Mouse (Mus musculus) thymus, postnatal 4 days (tissue): ENCODE data around the gene Rnase4.
A peak's percentile ranks its signal among the peaks of the same experiment; 100 is the strongest.

Experiments used
- DNase-seq: peaks from one replicate; pipeline ENCODE4 v3.0.0; 2021

The Rnase4 gene

GRCm38 (mm10) chr14:51090921-51091900, at the start of gene Rnase4, which contains the start of gene Ang:
Rnase4 (plus strand) TSS chr14:51091077.
Ang (plus strand) TSS chr14:51091150.
- DNase-seq: peak; percentile 54

- DNase-seq: no peak
These were observed 49.1 kb upstream of the Rnase4 start, which contains the start of gene Rnase9 for GRCm38 (mm10) chr14:51041769-51042168. Rnase9 (minus strand) TSS chr14:51041869.

DNA sequence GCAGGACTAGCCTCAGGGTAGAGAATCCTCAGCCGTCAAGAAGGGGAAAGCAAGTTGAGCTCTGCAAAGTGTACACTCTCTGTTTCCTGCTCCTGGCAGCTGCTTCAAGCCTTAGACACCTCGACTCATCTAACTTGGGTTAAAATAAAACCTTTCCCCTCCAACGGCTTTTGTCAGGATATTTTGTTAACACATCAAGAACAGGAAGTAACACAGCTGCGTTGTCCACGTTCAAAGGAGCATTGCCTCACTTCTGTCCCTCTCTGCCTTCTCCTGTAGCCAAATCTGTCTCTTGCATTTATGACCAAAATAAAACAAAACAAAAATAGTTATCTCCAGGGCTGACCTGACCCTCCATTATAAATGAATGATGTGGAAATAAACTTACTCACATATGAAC, 43.0 kb upstream of the Rnase4 start:
- DNase-seq: no peak

DNA sequence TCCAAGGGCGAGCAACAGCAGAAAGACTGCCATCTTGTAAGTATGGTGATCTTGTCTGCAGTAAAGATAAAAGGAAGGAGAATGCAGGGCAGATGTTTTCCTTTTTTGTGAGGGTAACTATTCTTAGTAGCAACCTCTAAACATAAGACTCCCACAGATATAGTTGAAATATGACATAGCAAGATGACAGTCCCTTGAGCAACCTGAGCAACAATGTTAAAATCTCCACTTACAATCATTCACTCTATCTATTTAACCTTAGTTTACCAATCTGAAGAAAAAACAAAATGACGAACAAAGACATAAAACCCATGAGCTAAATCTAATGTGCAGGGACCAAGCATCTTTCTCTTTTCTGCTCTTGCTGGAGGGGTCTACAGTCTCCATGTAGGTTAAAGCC, 40.8 kb upstream of the Rnase4 start, which contains the start of gene Rnase11:
Rnase11 (minus strand) TSS at position 101 of the 400 bp plus-strand sequence.
- no peak for DNase-seq

DNA sequence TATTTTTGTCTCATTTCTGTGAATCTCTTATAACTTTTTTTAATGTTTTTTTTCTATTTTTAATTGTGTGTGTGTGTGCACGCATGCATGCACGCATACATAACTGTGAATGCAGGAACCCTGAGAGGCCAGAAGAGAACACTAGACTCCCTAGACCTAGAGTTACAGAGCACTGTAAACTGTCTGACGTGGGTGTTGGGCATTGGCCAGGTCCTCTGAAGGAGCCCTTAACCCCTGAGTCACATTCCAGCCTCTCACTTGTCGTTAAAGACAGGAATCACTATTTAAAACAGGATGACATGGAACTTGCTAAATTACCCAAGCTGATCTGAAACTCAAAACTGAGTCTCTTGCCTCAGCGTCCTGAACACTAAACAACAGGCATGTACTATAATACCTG, 38.9 kb upstream of the Rnase4 start:
- no peak for DNase-seq

DNA sequence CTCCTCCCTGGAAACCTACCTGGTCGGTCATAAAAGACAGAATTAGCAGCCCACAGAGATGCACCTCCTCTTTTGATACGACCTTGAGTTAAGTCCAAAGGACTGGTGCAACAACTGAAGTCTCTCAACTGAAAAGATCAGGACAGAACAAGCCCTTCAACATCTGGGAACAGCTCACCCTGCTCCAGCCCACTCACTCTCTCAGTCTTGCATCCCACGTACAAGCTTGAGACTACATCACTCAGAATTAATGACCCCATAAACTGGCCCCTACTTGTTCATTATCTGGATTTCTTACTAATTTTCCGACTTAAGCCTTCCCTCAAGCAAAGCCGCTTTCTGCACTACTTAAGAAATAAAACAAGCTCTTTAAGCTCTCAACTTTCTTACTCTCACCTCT, 37.7 kb upstream of the Rnase4 start:
- DNase-seq: no peak

DNA sequence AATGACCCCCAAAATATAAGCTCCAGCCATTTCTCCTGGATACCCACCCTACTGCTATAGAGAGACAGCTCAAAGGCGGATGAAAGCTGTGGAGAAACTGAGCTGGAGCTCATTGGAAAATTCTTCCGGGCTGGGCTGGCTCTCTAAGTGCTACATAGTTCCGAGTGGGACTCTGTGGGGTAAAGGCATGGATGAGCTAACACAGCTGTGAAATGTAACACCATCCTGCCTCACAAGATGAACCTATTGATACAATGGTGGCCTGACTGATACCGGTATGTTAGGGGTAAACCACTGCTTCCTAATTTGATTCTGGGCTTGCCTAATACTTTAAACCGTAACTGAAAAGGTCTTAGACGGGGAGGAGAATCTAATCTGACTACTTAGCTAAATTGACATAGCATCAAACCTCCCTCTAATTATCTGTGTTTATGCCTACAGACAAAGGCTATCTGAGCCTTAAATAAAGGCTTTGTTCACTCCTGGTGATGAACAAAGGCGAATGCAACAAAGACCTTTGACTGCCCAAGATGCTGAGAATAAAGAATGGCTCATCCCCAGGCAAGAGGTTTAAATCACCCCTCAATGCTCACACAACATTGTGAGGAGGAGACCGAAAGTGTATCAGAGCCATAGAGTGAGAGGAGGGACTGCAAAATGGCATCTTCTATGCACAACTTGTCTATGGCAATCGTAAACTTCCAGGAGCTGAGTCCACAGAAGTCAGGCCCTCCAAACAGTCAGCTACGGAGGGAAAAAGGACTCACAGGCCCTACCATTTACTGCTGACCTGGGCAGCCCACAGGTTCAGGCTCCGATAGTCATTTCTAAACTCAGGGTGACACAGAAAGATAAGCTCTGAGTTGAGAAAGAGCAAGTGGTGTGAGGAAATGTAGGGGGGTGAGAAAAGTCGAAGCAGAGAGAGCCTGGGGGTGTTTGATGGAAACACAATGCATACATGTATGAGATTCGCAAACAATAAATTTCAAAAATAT, 36.3 kb upstream of the Rnase4 start:
- no peak for DNase-seq

- DNase-seq: no peak
These were observed 33.5 kb upstream of the Rnase4 start, which contains the start of gene Rnase12 for GRCm38 (mm10) chr14:51057401-51057831. Rnase12 (minus strand) TSS chr14:51057661.

- DNase-seq: no peak
These were observed 30.1 kb upstream of the Rnase4 start for GRCm38 (mm10) chr14:51060761-51061160.

- DNase-seq: no peak
These were observed 21.9 kb upstream of the Rnase4 start for GRCm38 (mm10) chr14:51068956-51069355.

GRCm38 (mm10) chr14:51069617-51070016, 21.3 kb upstream of the Rnase4 start:
- DNase-seq: peak; percentile 80

- no peak for DNase-seq
These were observed 16.5 kb upstream of the Rnase4 start, which contains the start of gene Olfr750 for GRCm38 (mm10) chr14:51074335-51074734. Olfr750 (minus strand) TSS chr14:51074435.

DNA sequence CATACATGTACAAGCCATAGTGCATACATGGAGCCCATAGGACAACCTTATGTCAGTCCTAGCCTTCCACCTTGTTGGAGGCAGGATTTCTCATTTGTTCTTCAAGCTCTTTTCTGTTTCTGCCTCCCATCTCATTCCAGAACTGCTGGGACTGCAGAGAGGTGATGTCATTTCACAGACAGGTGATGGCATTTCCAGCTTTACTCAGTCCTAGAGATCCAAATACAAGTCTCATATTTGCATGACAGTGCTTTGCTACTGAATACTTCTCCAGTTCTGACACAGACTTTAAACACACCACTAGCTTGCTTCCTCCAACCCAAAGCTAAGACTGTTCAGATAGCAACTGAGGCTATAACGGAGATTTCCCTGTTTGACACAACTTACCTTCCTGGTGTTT, 11.7 kb upstream of the Rnase4 start:
- no peak for DNase-seq

GRCm38 (mm10) chr14:51081035-51081434, 9.8 kb upstream of the Rnase4 start:
- DNase-seq: no peak

DNA sequence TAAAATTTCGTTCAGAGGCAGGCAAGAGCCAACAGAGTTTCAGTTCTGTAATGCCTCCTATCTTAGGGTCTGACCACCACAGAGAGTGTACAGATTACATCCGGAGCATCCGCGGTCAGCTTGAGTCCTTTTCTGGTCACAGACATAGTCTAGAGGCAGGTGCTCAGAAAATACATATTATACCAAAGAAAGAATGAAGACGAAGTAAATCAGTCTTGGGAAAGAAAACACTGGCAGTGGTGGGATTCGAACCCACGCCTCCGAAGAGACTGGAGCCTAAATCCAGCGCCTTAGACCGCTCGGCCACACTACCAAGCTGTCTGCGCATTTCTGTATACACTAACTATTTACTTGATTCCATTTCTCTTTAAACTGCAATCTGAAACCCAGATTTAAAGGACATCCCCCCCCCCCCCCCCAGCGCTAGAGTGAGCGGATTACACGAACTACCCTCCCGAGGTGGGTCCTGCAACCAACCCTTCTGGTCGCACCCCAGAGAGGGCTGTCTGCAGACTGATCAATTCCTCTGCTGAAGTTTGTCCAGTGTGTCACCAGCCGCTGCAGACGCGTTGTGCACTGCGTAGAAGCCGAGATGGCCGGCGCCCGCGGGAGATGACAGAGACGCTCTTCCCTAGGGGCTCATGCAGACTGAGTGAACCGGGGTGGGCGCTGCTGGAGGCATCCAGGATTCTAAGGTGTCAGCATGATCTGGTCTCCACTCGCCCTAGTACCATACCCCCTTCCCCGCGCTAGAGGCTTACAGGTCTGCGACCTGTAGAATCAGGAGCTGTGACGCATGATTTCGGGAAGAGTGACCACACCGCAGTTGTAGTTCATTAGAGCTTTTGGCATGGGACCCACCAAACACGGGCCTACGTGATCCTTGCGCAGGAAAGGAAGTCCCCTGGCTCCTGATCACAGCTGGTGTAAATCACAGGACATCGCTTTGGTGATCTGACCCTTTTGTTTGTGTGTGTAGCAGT, 8.0 kb upstream of the Rnase4 start:
- peak; percentile 81 for DNase-seq

GRCm38 (mm10) chr14:51083805-51084204, 7.1 kb upstream of the Rnase4 start:
- no peak for DNase-seq

GRCm38 (mm10) chr14:51085086-51085485, 5.8 kb upstream of the Rnase4 start:
- DNase-seq: no peak

GRCm38 (mm10) chr14:51085911-51086310, 5.0 kb upstream of the Rnase4 start:
- DNase-seq: no peak

GRCm38 (mm10) chr14:51087762-51088161, 3.1 kb upstream of the Rnase4 start:
- DNase-seq: no peak

DNA sequence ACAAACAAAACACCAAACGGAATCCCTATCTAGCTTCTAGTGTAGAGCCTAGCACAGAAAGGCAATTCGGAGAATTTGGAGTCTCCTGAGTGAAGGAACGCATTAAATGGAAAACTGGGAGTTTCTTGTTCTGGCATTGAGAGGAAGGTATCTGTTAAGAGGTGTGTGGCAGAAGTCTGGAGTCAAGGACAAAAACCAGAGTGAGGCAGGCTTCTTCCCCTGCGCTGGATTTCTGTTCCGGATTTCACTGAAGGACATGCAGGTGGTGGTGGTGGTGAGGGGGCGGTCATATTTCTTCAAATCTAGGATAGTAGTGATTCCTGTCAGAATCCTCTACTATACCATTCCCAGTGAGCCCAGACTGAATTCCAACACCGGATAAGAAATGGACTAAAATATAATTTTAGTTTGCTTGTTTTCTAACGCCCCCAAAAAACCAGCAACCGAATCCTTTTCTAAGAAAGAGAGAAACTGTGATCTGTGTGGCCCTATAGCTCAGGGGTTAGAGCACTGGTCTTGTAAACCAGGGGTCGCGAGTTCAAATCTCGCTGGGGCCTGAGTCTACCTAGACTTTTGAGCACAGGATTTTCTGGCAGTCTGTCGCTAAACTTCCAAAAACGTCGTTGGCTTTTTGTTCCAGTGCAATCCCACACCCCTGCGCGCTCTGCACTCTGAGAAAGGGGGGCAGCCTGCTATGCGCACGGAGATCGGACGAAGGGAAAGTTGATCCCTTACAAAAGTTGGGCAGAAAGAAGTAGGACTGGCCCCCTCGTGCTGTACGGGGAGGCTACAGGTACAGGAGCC, 2.5 kb upstream of the Rnase4 start:
- DNase-seq: peak; percentile 87
